Mouse (Mus musculus): ENCODE measurements around the gene Nbea.

Gene Nbea

GRCm38 (mm10) chr3:55830226-55830625 lies 353.3 kb downstream of the Nbea start:
- DNase-seq (ENCODE audit: low read depth in 2 of 2, low spot score in 2 of 2), result no peak

GRCm38 (mm10) chr3:55828481-55829256 lies 354.8 kb downstream of the Nbea start:
- no peak for DNase-seq (ENCODE audit: low read depth in 2 of 2, low spot score in 2 of 2)

- no peak for DNase-seq (ENCODE audit: low read depth in 2 of 2, low spot score in 2 of 2)
These were observed 358.6 kb downstream of the Nbea start for GRCm38 (mm10) chr3:55824864-55825263.

- no peak for DNase-seq (ENCODE audit: low read depth in 2 of 2, low spot score in 2 of 2)
These were observed 363.9 kb downstream of the Nbea start for GRCm38 (mm10) chr3:55819598-55819997.

GRCm38 (mm10) chr3:55818082-55818481 lies 365.4 kb downstream of the Nbea start:
- no peak for DNase-seq (ENCODE audit: low read depth in 2 of 2, low spot score in 2 of 2)

GRCm38 (mm10) chr3:55816638-55817375 lies 366.7 kb downstream of the Nbea start:
- no peak for DNase-seq (ENCODE audit: low read depth in 2 of 2, low spot score in 2 of 2)

- DNase-seq (ENCODE audit: low read depth in 2 of 2, low spot score in 2 of 2), result no peak
These were observed 367.4 kb downstream of the Nbea start for GRCm38 (mm10) chr3:55816096-55816495.

GRCm38 (mm10) chr3:55814993-55815625 lies 368.4 kb downstream of the Nbea start:
- no peak for DNase-seq (ENCODE audit: low read depth in 2 of 2, low spot score in 2 of 2)

GRCm38 (mm10) chr3:55794768-55795167 lies 388.7 kb downstream of the Nbea start:
- DNase-seq (ENCODE audit: low read depth in 2 of 2, low spot score in 2 of 2), result no peak

GRCm38 (mm10) chr3:55793842-55794575 lies 389.5 kb downstream of the Nbea start:
- DNase-seq (ENCODE audit: low read depth in 2 of 2, low spot score in 2 of 2), result no peak

GRCm38 (mm10) chr3:55792251-55792650 lies 391.2 kb downstream of the Nbea start:
- DNase-seq (ENCODE audit: low read depth in 2 of 2, low spot score in 2 of 2), result no peak

GRCm38 (mm10) chr3:55790609-55791008 lies 392.9 kb downstream of the Nbea start:
- DNase-seq (ENCODE audit: low read depth in 2 of 2, low spot score in 2 of 2), result no peak

GRCm38 (mm10) chr3:55789856-55790255 lies 393.6 kb downstream of the Nbea start:
- DNase-seq (ENCODE audit: low read depth in 2 of 2, low spot score in 2 of 2), result no peak

- DNase-seq (ENCODE audit: low read depth in 2 of 2, low spot score in 2 of 2), result no peak
These were observed 394.8 kb downstream of the Nbea start for GRCm38 (mm10) chr3:55788621-55789201.

GRCm38 (mm10) chr3:55788214-55788586 lies 395.3 kb downstream of the Nbea start:
- DNase-seq (ENCODE audit: low read depth in 2 of 2, low spot score in 2 of 2), result no peak

- DNase-seq (ENCODE audit: low read depth in 2 of 2, low spot score in 2 of 2), result no peak
These were observed 395.9 kb downstream of the Nbea start for GRCm38 (mm10) chr3:55787487-55788213.

- no peak for DNase-seq (ENCODE audit: low read depth in 2 of 2, low spot score in 2 of 2)
These were observed 396.5 kb downstream of the Nbea start for GRCm38 (mm10) chr3:55786835-55787486.

- no peak for DNase-seq (ENCODE audit: low read depth in 2 of 2, low spot score in 2 of 2)
These were observed 397.3 kb downstream of the Nbea start for GRCm38 (mm10) chr3:55785981-55786725.
